Mouse (Mus musculus) adrenal gland, postnatal 10 days (tissue): ENCODE measurements at regions not wholly inside any gene's neighbourhood (a gene's known extent, or its start where the extent isn't known, plus 50 kb on each side); places are given as distances from the start of the nearest gene placed in this dataset.
A peak's percentile ranks its signal among the peaks of the same experiment; 100 is the strongest.
"Not testable (repeated sequence)": the region's sequence is repeated elsewhere in the genome, so short reads cannot be mapped to it uniquely, and the experiment has no call there.

Experiments used
- DNase-seq: peaks from one replicate; pipeline ENCODE4 v3.0.0; 2021; ENCODE audit warnings: mixed read lengths

GRCm38 (mm10) chr13:46032281-46032680 lies 67.5 kb upstream of the Atxn1 start:
- peak; percentile 72 for DNase-seq

DNA sequence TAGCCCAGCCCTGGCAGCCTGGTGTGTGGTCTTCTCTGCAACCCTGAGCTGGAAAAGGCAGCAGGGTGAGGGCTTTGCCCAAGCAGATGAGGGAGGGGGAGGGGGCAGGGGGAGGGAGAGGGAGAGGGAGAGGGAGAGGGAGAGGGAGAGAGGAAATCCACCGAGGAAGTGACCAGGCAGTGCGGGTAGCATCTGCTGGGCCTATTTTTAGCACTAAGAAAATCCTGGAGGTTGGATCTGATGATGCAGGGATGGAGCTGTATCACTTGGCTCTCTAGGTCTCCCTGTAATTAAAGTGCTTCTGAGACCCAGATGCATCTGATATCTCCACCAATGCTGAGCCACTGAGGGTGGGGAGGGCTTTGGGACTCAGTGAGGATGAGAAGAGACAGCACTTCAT lies 61.2 kb upstream of the Atxn1 start:
- no peak for DNase-seq

DNA sequence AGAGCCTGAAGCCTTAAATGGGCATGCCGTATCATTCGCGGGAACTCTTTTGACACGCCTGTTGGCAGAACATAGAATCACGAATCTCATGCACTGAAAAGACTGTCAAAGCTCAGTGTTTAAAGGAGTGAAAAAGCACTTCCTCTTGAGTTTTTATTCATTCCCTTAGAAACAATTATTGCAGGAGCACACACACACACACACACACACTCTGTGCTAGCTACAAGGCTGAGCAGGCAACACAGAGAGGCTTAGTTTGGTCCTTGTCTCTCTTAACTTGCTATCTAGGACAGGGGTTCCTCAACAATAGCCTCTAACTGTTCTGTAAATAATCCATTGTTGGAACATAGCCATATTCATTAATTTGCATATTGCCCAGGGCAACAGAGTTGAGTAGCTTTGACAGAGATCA lies 58.8 kb upstream of the Atxn1 start:
- no peak for DNase-seq

DNA sequence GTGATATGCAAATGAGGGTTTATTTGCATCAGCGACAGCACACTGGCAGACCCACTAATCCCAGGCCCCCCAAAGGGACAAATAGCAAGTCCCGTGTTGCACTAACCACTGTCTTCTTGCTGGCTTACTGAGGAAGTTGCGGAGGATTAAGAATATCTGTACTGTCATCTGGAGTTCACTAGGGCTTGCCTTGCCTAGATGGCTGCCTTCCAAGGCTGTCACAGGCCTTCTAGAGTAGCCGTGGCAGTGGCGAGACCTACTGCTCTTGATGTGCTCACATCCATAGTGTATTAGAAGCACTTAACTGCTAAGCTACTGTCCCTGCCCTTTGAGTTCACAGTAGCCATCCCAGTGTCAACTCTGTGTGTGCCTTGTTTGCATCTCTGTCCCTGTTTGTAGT lies 58.4 kb upstream of the Atxn1 start:
- DNase-seq: peak; percentile 34

DNA sequence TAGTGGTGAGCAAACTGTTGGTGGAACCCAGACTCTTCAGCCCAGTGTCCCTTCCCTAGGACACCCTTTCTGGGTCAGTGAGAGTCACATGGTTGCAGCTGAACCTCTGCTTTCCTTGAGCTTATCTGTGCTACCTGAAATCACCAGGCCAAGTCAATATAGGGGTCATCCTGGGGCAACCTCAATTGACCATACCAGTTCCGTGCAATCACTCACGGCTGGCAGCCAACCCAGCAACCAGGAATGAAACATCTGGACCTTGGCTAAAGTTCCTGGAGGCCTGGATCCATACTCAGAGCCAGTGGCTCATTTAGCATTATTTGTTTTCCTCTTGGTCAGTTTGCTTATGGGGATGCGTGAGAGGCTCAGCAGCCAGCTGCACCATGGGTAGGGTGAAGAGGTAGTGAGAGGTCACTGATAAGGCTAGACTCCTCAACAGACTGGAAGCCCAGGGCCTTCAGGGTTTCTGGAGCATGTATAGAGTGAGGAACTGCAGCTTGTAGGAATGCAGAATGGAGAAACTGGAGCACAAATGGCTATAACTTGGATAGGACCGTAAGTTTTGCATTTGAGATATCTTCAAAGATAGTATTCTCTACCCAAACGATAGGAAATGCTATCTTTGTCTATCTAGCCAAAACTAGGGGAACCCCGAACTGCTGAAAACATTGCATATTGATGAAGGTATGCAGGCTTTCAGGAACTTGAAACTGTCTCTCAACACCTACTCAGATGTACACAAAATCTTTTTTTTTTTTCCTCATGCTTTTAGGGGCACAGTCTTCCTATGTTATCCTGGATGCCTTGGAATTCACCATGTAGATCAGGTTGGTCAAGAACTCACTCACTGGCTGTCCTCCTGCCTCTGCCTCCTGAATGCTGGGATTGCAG lies 56.4 kb upstream of the Atxn1 start:
- DNase-seq: peak; percentile 52

GRCm38 (mm10) chr13:46019431-46020166 lies 54.8 kb upstream of the Atxn1 start:
- DNase-seq: peak; percentile 40

DNA sequence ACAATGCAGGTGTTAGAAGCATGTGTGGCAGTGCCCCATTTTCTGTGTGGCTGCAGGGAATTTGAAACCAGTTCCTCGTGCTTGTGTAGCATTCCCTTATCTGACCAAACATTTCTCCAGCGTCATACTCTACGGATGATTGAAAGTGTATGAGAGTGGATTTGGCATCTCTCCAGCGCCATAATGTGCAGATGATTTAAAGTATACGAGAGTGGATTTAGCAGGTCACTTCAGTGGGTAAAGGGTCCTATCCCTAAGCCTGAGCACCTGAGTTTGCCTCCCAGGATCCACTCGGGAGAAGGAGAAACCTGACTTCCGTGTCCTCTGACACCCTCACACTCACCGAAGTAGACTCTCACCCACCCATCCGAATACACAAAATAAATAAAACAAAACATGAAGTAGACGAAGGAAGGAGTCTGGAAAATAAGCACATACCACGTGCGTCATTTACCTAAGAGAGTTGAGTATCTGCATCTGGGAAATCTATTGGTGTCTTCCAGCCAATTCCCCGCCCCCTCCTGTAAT lies 54.2 kb upstream of the Atxn1 start:
- DNase-seq: no peak

DNA sequence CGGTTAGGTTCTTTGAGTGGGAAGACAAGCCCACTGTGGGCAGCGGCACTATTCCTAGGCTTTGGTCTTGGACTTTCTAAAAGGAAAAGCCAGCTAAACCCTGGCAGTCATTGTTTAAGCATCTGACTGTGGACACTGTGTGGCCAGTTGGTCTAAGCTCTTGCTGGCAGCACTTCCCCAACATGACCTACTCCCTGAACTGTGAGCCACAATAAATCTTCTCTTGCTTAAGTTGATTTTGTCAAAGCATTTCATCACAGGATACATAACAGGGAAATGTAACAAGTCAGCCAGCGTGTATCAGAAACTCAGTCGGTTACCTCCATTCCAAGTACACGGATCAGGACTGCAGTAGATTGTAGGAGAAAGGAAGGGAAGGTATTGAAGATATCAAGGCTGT lies 52.9 kb upstream of the Atxn1 start:
- DNase-seq: no peak

DNA sequence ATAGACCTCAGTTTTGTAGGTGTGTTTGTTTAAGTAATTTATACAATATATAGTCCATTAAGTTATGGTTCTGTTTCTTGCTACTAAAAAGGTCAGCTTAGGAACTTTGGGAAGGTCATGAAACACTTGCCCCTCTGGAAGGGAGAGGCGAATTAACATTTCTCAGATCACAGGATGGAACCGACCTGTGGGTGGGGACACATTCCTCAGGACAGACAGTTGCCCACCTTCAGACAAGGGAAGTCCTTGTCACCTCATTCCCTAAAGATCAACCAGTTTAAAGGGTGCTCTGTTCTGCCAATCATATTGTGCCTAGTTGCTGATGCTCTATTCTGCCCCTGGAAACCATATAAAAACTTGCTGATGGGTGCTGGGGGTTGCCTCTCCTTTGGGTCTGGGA lies 52.2 kb upstream of the Atxn1 start:
- not testable (repeated sequence) for DNase-seq

DNA sequence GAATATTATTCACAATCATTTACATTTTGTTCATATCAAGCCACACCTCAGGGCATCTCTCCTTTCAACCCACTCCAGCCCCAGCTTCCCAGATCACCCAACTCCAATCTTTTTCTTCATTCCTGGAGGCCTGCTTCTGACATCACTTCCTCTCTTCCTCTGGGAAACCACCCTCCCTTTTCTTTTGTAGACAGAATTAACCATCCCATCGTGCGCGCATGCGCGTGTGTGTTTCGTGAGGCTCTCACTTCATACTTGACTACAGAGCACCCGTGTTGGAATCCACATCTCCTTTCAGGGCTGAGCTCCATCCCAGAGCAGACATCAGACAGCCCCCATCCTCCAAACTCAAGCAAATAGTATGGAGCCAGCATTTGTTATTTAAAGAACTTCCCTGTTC lies 50.4 kb upstream of the Atxn1 start:
- no peak for DNase-seq

- DNase-seq: no peak
These were observed 49.8 kb upstream of the Atxn1 start for GRCm38 (mm10) chr13:46014637-46015036.
